Mouse (Mus musculus) liver, embryonic 14.5 days (tissue): ENCODE measurements around the gene Tal1.

Source experiments
- CTCF ChIP-seq: IDR thresholded peaks from 2 replicates; pipeline ENCODE4 v1.5.1; 2016; ENCODE audit warnings: antibody characterized with exemption, low read depth, control low read depth
- EP300 ChIP-seq: IDR thresholded peaks from 2 replicates; pipeline ENCODE4 v1.6.1; 2016; ENCODE audit warnings: antibody characterized with exemption, low read depth

DNA sequence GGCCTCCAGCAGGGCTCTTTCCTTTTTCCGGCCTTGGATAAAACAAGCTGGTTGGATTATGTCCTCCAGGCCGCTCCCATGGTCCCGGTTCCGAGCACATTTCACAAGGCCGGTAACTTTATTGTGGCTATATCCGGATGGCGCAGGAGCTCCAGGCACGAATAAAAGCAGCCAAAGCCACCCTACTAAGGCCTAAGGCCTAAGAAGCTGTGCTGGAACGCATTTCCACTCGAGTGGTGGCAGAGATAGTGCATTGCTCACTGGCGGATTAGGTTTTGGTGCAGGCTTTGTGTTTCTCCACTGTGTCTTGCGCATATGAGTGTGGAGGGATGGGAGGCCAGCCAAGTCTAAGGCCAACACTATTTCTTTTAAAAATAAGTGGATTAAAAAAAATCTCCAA is 3.6 kb downstream of the Tal1 start:
- no peak for TF ChIP-seq CTCF
- TF ChIP-seq EP300, result no peak
